Mouse (Mus musculus) ES-E14 (cell line): ENCODE measurements around the gene Map4. TPM values are rescaled to one million over a fixed set of nuclear protein-coding genes. Genes with fewer than 3 reads are reported as not detected.
A peak's percentile ranks its signal among the peaks of the same experiment; 100 is the strongest.

ENCODE experiments used
- DNase-seq: peaks from one replicate; pipeline ENCODE4 v3.0.0-alpha.2; 2013; ENCODE audit warnings: low read depth, low spot score
- H3K27ac ChIP-seq: 2 replicates; pipeline ENCODE4 v1.5.1; 2012; ENCODE audit warnings: low read depth, mild to moderate bottlenecking, low read length, moderate library complexity, mixed read lengths; ENCODE audit not compliant: poor library complexity, insufficient read depth, severe bottlenecking
- H3K36me3 ChIP-seq: 2 replicates; pipeline ENCODE4 v1.6.1; 2012; ENCODE audit warnings: mild to moderate bottlenecking, low read length, moderate library complexity, mixed read lengths; ENCODE audit not compliant: control insufficient read depth, poor library complexity, insufficient read depth, severe bottlenecking
- H3K4me1 ChIP-seq, 2 experiments: fragments of 150-350 bp in 1 of 2; sonication (generic) in 1 of 2; 2 replicates each; pipeline ENCODE4 v1.6.1; 2012; ENCODE audit warnings: low read length in 2 of 2, mild to moderate bottlenecking in 1 of 2, mixed read lengths in 1 of 2; ENCODE audit not compliant: control insufficient read depth in 2 of 2, insufficient read depth in 2 of 2, poor library complexity in 1 of 2
- H3K4me3 ChIP-seq, 2 experiments: fragments of 150-350 bp in 1 of 2; sonication (generic) in 1 of 2; 2 replicates each; pipeline ENCODE4 v1.5.1; 2012; ENCODE audit warnings: low read length in 2 of 2, low read depth in 1 of 2, mild to moderate bottlenecking in 1 of 2, mixed read lengths in 1 of 2; ENCODE audit not compliant: insufficient read depth in 1 of 2, poor library complexity in 1 of 2, severe bottlenecking in 1 of 2
- H3K9ac ChIP-seq: 2 replicates; pipeline ENCODE4 v1.6.1; 2012; ENCODE audit warnings: low read depth, mild to moderate bottlenecking, low read length, mixed read lengths; ENCODE audit not compliant: poor library complexity, insufficient read depth, severe bottlenecking
- H3K9me3 ChIP-seq: fragments of 150-350 bp; sonication (generic); 2 replicates; pipeline ENCODE4 v1.6.1; 2012; ENCODE audit warnings: low read depth, mild to moderate bottlenecking, low read length; ENCODE audit not compliant: control insufficient read depth, insufficient read depth
- CHD2 ChIP-seq: IDR thresholded peaks from 2 replicates; pipeline ENCODE4 v1.6.1; 2014; ENCODE audit warnings: mild to moderate bottlenecking, low read depth, low read length, inconsistent platforms
- HCFC1 ChIP-seq: IDR thresholded peaks from 2 replicates; pipeline ENCODE4 v1.6.1; 2012; ENCODE audit warnings: low read length, inconsistent platforms, borderline replicate concordance; ENCODE audit not compliant: insufficient read depth
- MAFK ChIP-seq: IDR thresholded peaks from 2 replicates; pipeline ENCODE4 v1.6.1; 2014; ENCODE audit warnings: mild to moderate bottlenecking, low read depth, low read length, inconsistent platforms; ENCODE audit not compliant: insufficient read depth
- ZC3H11A ChIP-seq: IDR thresholded peaks from 2 replicates; pipeline ENCODE4 v1.6.1; 2012; ENCODE audit warnings: low read depth, mild to moderate bottlenecking, inconsistent platforms, low read length, borderline replicate concordance
- ZNF384 ChIP-seq: IDR thresholded peaks from 2 replicates; pipeline ENCODE4 v1.6.1; 2012; ENCODE audit warnings: low read depth, low read length, inconsistent platforms
- in situ Hi-C, 2 experiments: fragments of 600-800 bp; cut with MboI; formaldehyde crosslinking; loops; one replicate each; pipeline ENCODE4 v1.15.1; 2025; ENCODE audit warnings: low sequenced_read_pairs in 2 of 2, inconsistent platforms in 1 of 2; ENCODE audit not compliant: unreplicated experiment in 2 of 2
- total RNA-seq: library from RNA; depleted of rRNA; stranded (reverse); fragments of 300-350 nt; gene quantifications from 2 replicates; pipeline ENCODE4 v1.2.3, GENCODE M21; 2012

Gene Map4
- total RNA-seq, 1 experiment, result 61.4 TPM

DNA sequence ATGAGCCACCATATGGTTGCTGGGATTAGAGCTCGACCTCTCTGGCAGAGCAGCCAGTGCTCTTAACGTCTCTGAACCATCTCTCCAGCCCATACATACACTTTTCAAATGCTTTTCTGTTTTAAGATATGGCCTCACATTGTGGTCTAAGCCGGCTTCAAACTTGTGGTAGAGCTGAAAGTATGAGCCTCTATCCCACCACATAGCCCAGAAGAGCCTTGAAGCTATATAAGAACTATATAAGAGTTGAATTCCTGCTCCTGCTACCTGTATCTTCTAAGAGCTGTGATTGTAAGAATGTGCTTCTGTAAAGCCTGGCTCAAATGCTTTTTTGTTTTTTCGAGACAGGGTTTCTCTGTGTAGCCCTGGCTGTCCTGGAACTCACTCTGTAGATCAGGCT, 18.5 kb downstream of the Map4 start:
- Histone ChIP-seq H3K36me3 (no peaks in the 10 kb centered on the region), H3K9ac (no peak overlapping the region), H3K9me3 (no peaks in the 10 kb centered on the region), H3K27ac (no peak overlapping the region), H3K4me1 (peaks cover 3 to 4% of the 10 kb centered on the region in 2 experiments; a peak in 2 of 4 replicates), H3K4me3 (no peak overlapping the region)
- DNase-seq, result no peak
- in situ Hi-C loops, result no loop called here
- TF ChIP-seq HCFC1 (no peak), CHD2 (no peak), ZC3H11A (no peak), MAFK (no peak), ZNF384 (no peak)

GRCm38 (mm10) chr9:109953538-109953937, 22.3 kb downstream of the Map4 start:
- DNase-seq, result no peak
- in situ Hi-C loops, result no loop called here
- no peaks in the 10 kb centered on the region for H3K9me3 ChIP-seq
- no peak overlapping the region for H3K4me3 ChIP-seq
- peaks cover 4 to 7% of the 10 kb centered on the region in 2 experiments for H3K4me1 ChIP-seq
- H3K27ac ChIP-seq, result peak overlapping the region; percentile 53; the same call in 1 of the 2 replicates
- TF ChIP-seq ZC3H11A (no peak), CHD2 (no peak), MAFK (no peak), HCFC1 (no peak), ZNF384 (no peak)
- H3K36me3 ChIP-seq, result no peaks in the 10 kb centered on the region
- no peak overlapping the region for H3K9ac ChIP-seq

DNA sequence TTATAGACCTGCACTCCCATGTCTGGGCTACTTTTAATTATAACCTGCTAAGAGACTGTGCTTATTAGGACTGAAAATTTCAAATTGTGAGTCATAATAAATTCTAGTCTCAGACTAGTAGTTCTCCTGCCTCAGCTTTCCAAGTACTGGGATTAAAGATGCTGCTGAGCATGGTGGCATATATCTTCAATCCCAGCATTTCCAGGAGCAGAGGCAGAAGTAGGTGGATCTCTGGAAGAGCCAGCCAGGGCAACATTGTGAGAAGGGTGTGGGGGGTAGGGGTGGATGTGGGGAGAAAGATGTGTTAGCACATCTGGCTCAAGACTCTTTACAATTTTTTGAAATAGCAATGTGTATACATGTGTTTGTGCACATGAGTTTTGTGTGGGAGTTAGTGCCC, 23.4 kb downstream of the Map4 start:
- no peak overlapping the region for H3K27ac ChIP-seq
- in situ Hi-C loops, result no loop called here
- no peak overlapping the region; the same call in 1 of the 2 replicates for H3K9ac ChIP-seq
- TF ChIP-seq ZNF384 (no peak), MAFK (no peak), HCFC1 (no peak), ZC3H11A (no peak), CHD2 (no peak)
- H3K36me3 ChIP-seq, result no peaks in the 10 kb centered on the region
- H3K9me3 ChIP-seq, result no peaks in the 10 kb centered on the region
- peaks cover 4 to 7% of the 10 kb centered on the region in 2 experiments for H3K4me1 ChIP-seq
- no peak overlapping the region for H3K4me3 ChIP-seq
- DNase-seq, result no peak

GRCm38 (mm10) chr9:109959456-109960150, 28.3 kb downstream of the Map4 start:
- TF ChIP-seq HCFC1 (no peak), ZNF384 (no peak), ZC3H11A (no peak), CHD2 (no peak), MAFK (no peak)
- no peak for DNase-seq
- peaks cover 1 to 4% of the 10 kb centered on the region in 2 experiments for H3K4me1 ChIP-seq
- no peak overlapping the region for H3K4me3 ChIP-seq
- H3K36me3 ChIP-seq, result no peaks in the 10 kb centered on the region
- no peaks in the 10 kb centered on the region for H3K9me3 ChIP-seq
- H3K27ac ChIP-seq, result no peak overlapping the region
- H3K9ac ChIP-seq, result no peak overlapping the region
- in situ Hi-C loops, result no loop called here

GRCm38 (mm10) chr9:109960593-109960992, 29.3 kb downstream of the Map4 start:
- peaks cover 0 to 3% of the 10 kb centered on the region in 2 experiments; a peak in 3 of 4 replicates for H3K4me1 ChIP-seq
- DNase-seq, result no peak
- no peak overlapping the region for H3K9ac ChIP-seq
- no peaks in the 10 kb centered on the region for H3K36me3 ChIP-seq
- TF ChIP-seq MAFK, result no peak
- TF ChIP-seq HCFC1, result no peak
- TF ChIP-seq CHD2, result no peak
- no peak for TF ChIP-seq ZC3H11A
- TF ChIP-seq ZNF384, result no peak
- H3K9me3 ChIP-seq, result no peaks in the 10 kb centered on the region
- H3K27ac ChIP-seq, result no peak overlapping the region
- no peak overlapping the region for H3K4me3 ChIP-seq
- in situ Hi-C loops, result no loop called here
